Mouse (Mus musculus) embryonic fibroblast, embryonic 13.5 days (primary cell): ENCODE measurements at regions not wholly inside any gene's neighbourhood (a gene's known extent, or its start where the extent isn't known, plus 50 kb on each side); places are given as distances from the start of the nearest gene placed in this dataset.

Source experiments
- CTCF ChIP-seq: IDR thresholded peaks from 2 replicates; pipeline ENCODE4 v1.5.1; 2011; ENCODE audit warnings: mild to moderate bottlenecking, control low read depth, low read length, moderate library complexity, borderline replicate concordance; ENCODE audit not compliant: insufficient read depth
- POLR2A ChIP-seq: IDR thresholded peaks from 2 replicates; pipeline ENCODE4 v1.6.1; 2011; ENCODE audit warnings: low read depth, mild to moderate bottlenecking, control low read depth, low read length, moderate library complexity

DNA sequence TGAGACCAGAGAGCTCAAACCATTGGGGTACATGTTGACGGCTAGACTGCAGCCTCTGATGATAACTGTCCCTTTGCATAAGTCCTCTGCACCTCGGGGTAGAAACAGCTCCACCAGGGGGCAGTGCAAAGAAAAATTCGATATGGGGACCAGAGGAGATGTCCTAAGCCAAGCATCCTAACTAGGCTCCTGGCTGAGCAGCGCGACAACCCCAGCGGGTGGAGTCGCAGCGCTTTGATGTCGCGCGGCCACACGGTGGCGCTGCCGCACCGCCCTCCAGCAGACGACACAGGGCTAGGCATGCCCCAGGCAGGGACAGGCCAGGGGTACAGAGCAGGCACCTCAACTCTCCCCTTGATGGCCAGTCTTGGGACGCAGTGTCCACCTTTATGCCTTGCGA, 163.8 kb downstream of the Ttc8 start:
- peak; percentile 99 for TF ChIP-seq CTCF
- TF ChIP-seq POLR2A, result no peak
